In the genomic region with DNA sequence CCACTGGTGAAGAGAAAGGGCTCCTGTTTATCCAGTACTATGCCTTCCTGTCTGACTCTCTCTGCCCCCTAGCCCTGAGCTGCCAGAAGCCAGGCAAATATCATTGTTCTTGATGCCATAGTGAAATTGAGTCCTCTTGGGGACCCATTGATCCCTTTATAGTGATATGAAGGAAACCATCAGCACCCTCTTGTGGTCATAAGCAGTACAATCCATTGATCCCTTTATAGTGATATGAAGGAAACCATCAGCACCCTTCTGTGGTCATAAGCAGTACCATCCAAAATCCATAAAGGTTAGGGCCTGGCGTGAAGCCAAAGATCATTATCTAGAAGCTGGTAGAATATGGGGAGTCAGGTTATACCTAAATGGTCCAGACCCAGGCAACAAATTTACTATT, we compare ENCODE assay signal across 9 mouse cellular contexts. TPM values are rescaled to one million over a fixed set of nuclear protein-coding genes. Genes with fewer than 3 reads are reported as not detected.
DNase-seq lines count a peak whose midpoint lies in the region; ATAC-seq lines count a peak whose summit lies in the region.
"Had no signal": no experiment of that assay in that cellular context is flagged by ENCODE, and none has a peak within 500 bp of the region (broad histone marks: within the 10 kb centered on the region; RNA-seq: fewer than 3 reads in every experiment).

No protein-coding gene starts in this region.

- no peak overlapping the region for H3K9ac ChIP-seq in hindbrain, embryonic 16.5 days (ENCODE audit: low read depth, low read length)
- H3K9ac ChIP-seq in stomach, embryonic 14.5 days (replicated peaks; ENCODE audit: low read depth, low read length): no peak overlapping the region

- WGBS in hindbrain, embryonic 16.5 days: 65% methylated on average over 1 of the region's 1 CpGs
- WGBS in stomach, embryonic 14.5 days: 70% methylated on average over 1 of the region's 1 CpGs

- no peaks in the 10 kb centered on the region for H3K9me3 ChIP-seq in hindbrain, embryonic 16.5 days (ENCODE audit: control insufficient read depth, low read length)
- no peaks in the 10 kb centered on the region; the same call in 1 of the 2 replicates for H3K9me3 ChIP-seq in stomach, embryonic 14.5 days (ENCODE audit: control insufficient read depth, low read depth, low read length)

- no peaks in the 10 kb centered on the region for H3K4me1 ChIP-seq in hindbrain, embryonic 16.5 days (ENCODE audit: control insufficient read depth, insufficient read depth, low read depth, low read length)
- no peaks in the 10 kb centered on the region for H3K4me1 ChIP-seq in stomach, embryonic 14.5 days (ENCODE audit: control insufficient read depth, insufficient read depth, low read length)

- H3K27me3 ChIP-seq in hindbrain, embryonic 16.5 days (replicated peaks; ENCODE audit: control insufficient read depth, insufficient read depth, low read length): no peaks in the 10 kb centered on the region
- H3K27me3 ChIP-seq in stomach, embryonic 14.5 days (ENCODE audit: control insufficient read depth, insufficient read depth, low read length): no peaks in the 10 kb centered on the region

- H3K4me3 ChIP-seq in hindbrain, embryonic 16.5 days (ENCODE audit: low read length): no peak overlapping the region
- H3K4me3 ChIP-seq in stomach, embryonic 14.5 days (ENCODE audit: low read depth, low read length): no peak overlapping the region

- DNase-seq in cerebellum, postnatal 14 days: peak; percentile 14 to 28
- DNase-seq in cerebellum, adult 8-10 months: no peak
- peak; percentile 66 to 77 for DNase-seq in CD8-positive naive resting alpha-beta T cell, adult 2 months (ENCODE audit: low read depth in 2 of 2, low spot score in 2 of 2)
- peak; percentile 11 for DNase-seq in embryo, embryonic 9.5 days (ENCODE audit: extremely low spot score)
- DNase-seq in left cerebral cortex, adult 18-20 months (ENCODE audit: low spot score in 2 of 2): peak; percentile 18 to 36

- H3K27ac ChIP-seq in hindbrain, embryonic 16.5 days (ENCODE audit: low read depth, low read length): no peak overlapping the region
- H3K27ac ChIP-seq in stomach, embryonic 14.5 days (ENCODE audit: low read length): no peak overlapping the region

- H3K4me2 ChIP-seq in hindbrain, embryonic 16.5 days (ENCODE audit: low read length): no peak overlapping the region
- no peak overlapping the region for H3K4me2 ChIP-seq in stomach, embryonic 14.5 days (replicated peaks; ENCODE audit: low read depth, low read length)

- no peaks in the 10 kb centered on the region for H3K36me3 ChIP-seq in hindbrain, embryonic 16.5 days (ENCODE audit: control insufficient read depth, insufficient read depth, low read length)
- no peaks in the 10 kb centered on the region for H3K36me3 ChIP-seq in stomach, embryonic 14.5 days (ENCODE audit: control insufficient read depth, insufficient read depth, low read length)

- peak; percentile 68; the same call in 1 of the 2 replicates for ATAC-seq in hindbrain, embryonic 16.5 days
- peak; percentile 100 for ATAC-seq in megakaryocyte-erythroid progenitor cell, adult 5-6 weeks (replicated peaks; ENCODE audit: low FRiP score, low TSS enrichment, poor library complexity, severe bottlenecking)
- ATAC-seq in stomach, embryonic 14.5 days (ENCODE audit: insufficient number of reproducible peaks, insufficient read depth, low FRiP score, low read depth): peak; percentile 65; the same call in 1 of the 2 replicates

RNA-seq across cellular contexts. Expression of a gene that starts 21.3 kb away (rescaled TPM):
- 0.21 and 0.64 TPM in 2 replicates for polyA plus RNA-seq in hindbrain, embryonic 16.5 days (2015; fragmentation: Nextera tagmentation; extraction: Ambion mirVana)
- total RNA-seq in left cerebral cortex, adult 18-20 months (2021): not detected
- 0.96 TPM in 1 of 2 replicates, not detected in the other for total RNA-seq in megakaryocyte-erythroid progenitor cell, adult 5-6 weeks (2014; fragmentation: Nextera tagmentation)
- 1.6 and 3.3 TPM in 2 replicates for total RNA-seq in megakaryocyte-erythroid progenitor cell, adult 5-6 weeks (2017)
- polyA plus RNA-seq in stomach, embryonic 14.5 days (2014; fragmentation: Nextera tagmentation; extraction: Ambion mirVana): 0.14 and 0.36 TPM in 2 replicates
- total RNA-seq: layer of hippocampus, postnatal 25 days had no signal

RNA-seq across cellular contexts. Expression of a gene that starts 33.7 kb away (rescaled TPM):
- not detected in 2 replicates for polyA plus RNA-seq in hindbrain, embryonic 16.5 days (2015; fragmentation: Nextera tagmentation; extraction: Ambion mirVana)
- not detected for total RNA-seq in left cerebral cortex, adult 18-20 months (2021)
- total RNA-seq in megakaryocyte-erythroid progenitor cell, adult 5-6 weeks (2014; fragmentation: Nextera tagmentation): not detected in 2 replicates
- total RNA-seq in megakaryocyte-erythroid progenitor cell, adult 5-6 weeks (2017): not detected in 2 replicates
- not detected in 2 replicates for polyA plus RNA-seq in stomach, embryonic 14.5 days (2014; fragmentation: Nextera tagmentation; extraction: Ambion mirVana)
- total RNA-seq: layer of hippocampus, postnatal 25 days had no signal
